Mouse (Mus musculus) layer of hippocampus, postnatal 10 days (tissue): ENCODE results near the gene Olfr1353. TPM values are rescaled to one million over a fixed set of nuclear protein-coding genes. Genes with fewer than 3 reads are reported as not detected.
"Not testable (repeated sequence)": the region's sequence is repeated elsewhere in the genome, so short reads cannot be mapped to it uniquely, and the experiment has no call there.

Source experiments
- DNase-seq, 2 experiments: peaks; one replicate each; pipeline ENCODE4 v3.0.0; 2021; ENCODE audit warnings: low spot score in 2 of 2
- long read RNA-seq: library from polyadenylated mRNA; stranded (forward); transcript quantifications from one replicate; pipeline ENCODE4 v2.0.0, GENCODE M21; 2023
- total RNA-seq, 2 experiments: library from RNA; stranded (reverse); gene quantifications; 2 replicates each; pipeline ENCODE4 v1.2.3; 2021

Olfr1353 gene
- not detected for total RNA-seq
- long read RNA-seq = 0 reads

- not testable (repeated sequence) for DNase-seq
These were observed at the start of gene Olfr1353 for GRCm38 (mm10) chr10:78963009-78963408. Gene Olfr1353 (plus strand): TSS chr10:78963309.

- DNase-seq = not testable (repeated sequence)
These were observed 12.8 kb upstream of the Olfr1353 start, which contains the start of gene Olfr8 for GRCm38 (mm10) chr10:78950336-78950735. Gene Olfr8 (plus strand): TSS chr10:78950636.

- DNase-seq = no peak
These were observed 17.6 kb downstream of the Olfr1353 start, which contains the start of gene Olfr1352 for GRCm38 (mm10) chr10:78980750-78981149. Gene Olfr1352 (plus strand): TSS chr10:78981050.

GRCm38 (mm10) chr10:79012172-79012571 is 49.1 kb downstream of the Olfr1353 start, which contains the start of gene Olfr1351:
Gene Olfr1351 (plus strand): TSS chr10:79012472.
- no peak for DNase-seq

Other genes starting within 250 kb of the Olfr1353 start
- gene Casp14, start 245.0 kb upstream of the Olfr1353 start, total RNA-seq = not detected
- not detected for gene Ccdc105, start 210.2 kb upstream of the Olfr1353 start, total RNA-seq
- gene Slc1a6, start 182.8 kb upstream of the Olfr1353 start, total RNA-seq = 10 to 100 TPM; 16.1 to 17.3 TPM
- gene Olfr1356, start 111.1 kb upstream of the Olfr1353 start, total RNA-seq = not detected
- not detected for gene Olfr1355, start 87.8 kb upstream of the Olfr1353 start, total RNA-seq
- gene Olfr1354, start 50.1 kb upstream of the Olfr1353 start, total RNA-seq = not detected
- not detected for gene Olfr8, start 12.7 kb upstream of the Olfr1353 start, total RNA-seq
- not detected for gene Olfr1352, start 17.7 kb downstream of the Olfr1353 start, total RNA-seq
- gene Olfr1351, start 49.2 kb downstream of the Olfr1353 start, total RNA-seq = not detected
- gene Olfr57, start 65.4 kb downstream of the Olfr1353 start, total RNA-seq = not detected
- 10 to 100 TPM; 28.4 to 28.6 TPM for gene 2610008E11Rik, start 134.3 kb downstream of the Olfr1353 start, total RNA-seq
- not detected for gene Vmn2r80, start 185.5 kb downstream of the Olfr1353 start, total RNA-seq